Mouse (Mus musculus): ENCODE data around the gene Smyd4. TPM values are rescaled to one million over a fixed set of nuclear protein-coding genes. Genes with fewer than 3 reads are reported as not detected.

Gene Smyd4
- total RNA-seq, 2 experiments from 2014 or later, result 5.9 to 7.2 TPM

DNA sequence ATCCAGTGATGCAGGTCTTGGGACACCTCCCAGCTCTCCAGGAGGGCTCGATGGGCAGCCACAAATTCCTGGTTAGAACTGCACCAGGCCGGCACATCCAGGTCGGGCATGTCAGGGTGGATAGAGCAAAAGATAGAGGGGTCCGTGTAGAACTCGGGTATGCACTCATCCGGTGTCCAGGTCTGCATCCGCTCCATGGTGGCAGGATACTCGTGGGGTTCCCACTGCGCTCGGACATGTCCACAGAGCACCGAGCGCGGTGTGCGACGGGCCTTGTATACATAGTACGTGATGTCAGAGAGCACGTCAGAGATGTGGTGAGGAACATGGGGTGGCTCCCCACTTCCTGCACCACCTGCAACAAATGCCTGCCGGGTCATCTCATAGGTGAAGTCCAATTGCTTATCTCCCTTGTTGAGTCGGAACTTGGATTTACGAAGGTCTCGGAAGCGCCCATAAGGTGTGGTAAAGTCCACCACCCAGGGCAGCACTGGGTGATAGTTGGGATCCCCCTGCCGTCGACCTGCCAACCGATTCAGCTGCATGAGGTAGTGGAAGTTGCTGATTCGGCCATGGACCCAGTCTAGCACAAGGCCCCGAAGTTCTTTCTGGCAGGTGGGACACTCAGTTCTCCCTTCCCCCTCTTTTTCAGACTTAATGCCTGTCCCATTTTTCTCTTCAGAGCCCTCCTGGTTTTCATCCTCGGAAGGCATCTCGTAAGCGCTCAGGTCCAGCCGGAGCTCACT lies 104.8 kb downstream of the Smyd4 start:
- DNase-seq, result no peak

DNA sequence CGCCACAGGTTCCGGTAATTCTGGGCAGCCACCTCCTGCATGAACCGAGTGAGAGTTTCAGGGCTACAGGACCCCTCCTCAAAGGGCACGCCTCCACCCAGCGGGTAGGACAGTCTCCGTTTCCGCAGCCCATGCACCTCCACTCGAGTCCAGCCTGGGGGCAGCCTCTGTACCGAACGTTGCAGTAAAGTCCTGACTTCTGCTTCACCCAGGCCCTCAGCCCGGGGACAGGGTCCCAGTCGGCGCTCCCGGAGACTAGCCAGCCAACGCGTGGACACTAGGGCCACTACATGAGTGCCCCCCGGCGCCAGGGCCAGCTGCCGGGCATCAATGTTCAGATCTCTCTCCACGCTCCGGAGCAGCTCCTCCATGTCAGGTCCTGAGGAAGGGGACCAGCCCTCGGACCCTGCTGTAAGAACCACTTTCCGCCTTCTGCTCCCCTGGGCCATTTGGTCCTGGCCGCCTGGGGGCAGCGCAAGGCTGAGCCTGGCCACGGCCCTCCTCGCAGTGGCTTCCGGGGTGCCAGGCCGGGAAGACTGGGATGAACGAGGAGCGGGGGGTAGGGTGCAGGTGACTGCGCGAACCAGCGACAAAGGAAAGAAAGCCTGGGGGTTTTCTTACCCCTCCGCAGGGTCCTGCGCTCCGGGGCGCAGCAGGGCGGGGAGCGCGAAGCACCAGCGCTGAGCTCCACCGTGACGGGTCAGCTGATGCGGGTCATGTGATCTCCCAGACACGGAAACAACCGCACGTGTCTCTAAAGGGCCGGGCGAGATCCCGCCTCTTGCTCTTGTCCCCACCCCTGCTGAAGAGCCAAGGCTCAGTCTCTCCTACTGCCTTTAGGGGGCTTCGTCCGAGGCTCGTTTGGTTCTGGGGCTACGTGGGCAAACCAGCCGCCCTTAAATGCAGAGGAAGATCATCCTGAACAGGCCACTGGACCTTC lies 106.0 kb downstream of the Smyd4 start, which contains the start of gene Wdr81:
Gene Wdr81 (minus strand): TSS at position 727 of the 940 bp plus-strand sequence.
- DNase-seq, result peak; percentile 92 to 95

Small RNA genes within 50 kb of the gene (microRNA-seq; reads per million reads assigned to microRNA genes)
- 0 reads per million in 2 experiments for gene Gm47300

Other genes starting within 250 kb of the Smyd4 start
- 10 to 100 TPM in 1 of 2 experiments, 1 to 10 TPM in 1; 6.6 to 11.5 TPM for gene Hic1, start 178.9 kb upstream of the Smyd4 start, total RNA-seq (2021)
- gene Ovca2, start 169.6 kb upstream of the Smyd4 start, total RNA-seq (2021), result 1 to 10 TPM; 5.5 to 7.0 TPM
- gene Dph1, start 157.2 kb upstream of the Smyd4 start, total RNA-seq (2021), result 1 to 10 TPM; 8.7 to 9.8 TPM
- gene Rtn4rl1, start 154.7 kb upstream of the Smyd4 start, total RNA-seq (2021), result 1 to 10 TPM; 5.7 TPM
- gene Rpa1, start 109 bp upstream of the Smyd4 start, total RNA-seq (2021), result 10 to 100 TPM; 54.4 to 59.6 TPM
- gene Serpinf1, start 74.3 kb downstream of the Smyd4 start, total RNA-seq (2021), result 10 to 100 TPM; 16.0 to 21.0 TPM
- not detected for gene Serpinf2, start 91.2 kb downstream of the Smyd4 start, total RNA-seq (2021)
- 1 to 10 TPM; 7.6 to 8.3 TPM for gene Wdr81, start 106.3 kb downstream of the Smyd4 start, total RNA-seq (2021)
- gene Tlcd2, start 113.3 kb downstream of the Smyd4 start, total RNA-seq (2021), result 1 to 10 TPM; 2.4 to 4.9 TPM
- 10 to 100 TPM; 86.5 to 92.7 TPM for gene Prpf8, start 138.4 kb downstream of the Smyd4 start, total RNA-seq (2021)
- gene Rilp, start 161.7 kb downstream of the Smyd4 start, total RNA-seq (2021), result 10 to 100 TPM; 46.5 to 48.2 TPM
- gene Scarf1, start 165.1 kb downstream of the Smyd4 start, total RNA-seq (2021), result 1 to 10 TPM; 6.6 to 6.8 TPM
- gene Slc43a2, start 183.3 kb downstream of the Smyd4 start, total RNA-seq (2021), result 10 to 100 TPM; 16.2 to 17.3 TPM
- 100 to 1,000 TPM in 1 of 2 experiments, 10 to 100 TPM in 1; 98.2 to 107 TPM for gene Pitpna, start 239.7 kb downstream of the Smyd4 start, total RNA-seq (2021)

Data from heart, adult 18-20 months (tissue).